Mouse (Mus musculus) right cerebral cortex, postnatal 14 days (tissue): Measurements from ENCODE around the gene Denr.

Experiments
- DNase-seq: peaks from one replicate; pipeline ENCODE4 v3.0.0; 2022

Denr gene

GRCm38 (mm10) chr5:123914852-123915251, 7.9 kb downstream of the Denr start:
- no peak for DNase-seq

DNA sequence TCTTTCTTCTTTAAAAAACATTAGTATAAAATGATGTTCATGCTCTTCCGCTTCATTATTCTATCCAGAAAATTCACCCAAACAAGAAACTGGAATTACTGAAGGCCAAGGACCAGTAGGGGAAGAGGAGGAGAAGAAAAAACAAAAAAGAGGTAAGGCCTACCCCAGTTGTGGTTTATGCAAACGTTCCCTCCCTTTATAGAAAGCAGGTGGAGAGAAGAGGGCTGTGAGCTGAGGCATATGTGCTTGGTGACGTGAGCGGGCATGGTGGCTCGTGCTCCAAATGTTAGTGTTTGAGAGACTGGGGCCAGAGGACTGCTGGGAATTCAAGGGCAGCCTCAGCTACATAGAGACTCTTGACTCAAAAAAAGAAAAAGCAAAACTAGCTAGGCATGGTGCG, 15.1 kb downstream of the Denr start:
- DNase-seq = no peak

- DNase-seq = no peak
Observed at GRCm38 (mm10) chr5:123927118-123927517, 20.1 kb downstream of the Denr start, which contains the start of gene Gm43518. Gm43518 (plus strand) TSS chr5:123927418.

- peak; percentile 95 for DNase-seq
Observed at GRCm38 (mm10) chr5:123930508-123930989, 23.6 kb downstream of the Denr start, which contains the start of gene Ccdc62. Ccdc62 (plus strand) TSS chr5:123930679.

GRCm38 (mm10) chr5:123931131-123931530, 24.2 kb downstream of the Denr start:
- no peak for DNase-seq

- DNase-seq = no peak
Observed at GRCm38 (mm10) chr5:123932927-123933326, 26.0 kb downstream of the Denr start.

GRCm38 (mm10) chr5:123933556-123933955, 26.6 kb downstream of the Denr start:
- no peak for DNase-seq

- DNase-seq = no peak
Observed at GRCm38 (mm10) chr5:123933957-123934591, 27.1 kb downstream of the Denr start.

DNA sequence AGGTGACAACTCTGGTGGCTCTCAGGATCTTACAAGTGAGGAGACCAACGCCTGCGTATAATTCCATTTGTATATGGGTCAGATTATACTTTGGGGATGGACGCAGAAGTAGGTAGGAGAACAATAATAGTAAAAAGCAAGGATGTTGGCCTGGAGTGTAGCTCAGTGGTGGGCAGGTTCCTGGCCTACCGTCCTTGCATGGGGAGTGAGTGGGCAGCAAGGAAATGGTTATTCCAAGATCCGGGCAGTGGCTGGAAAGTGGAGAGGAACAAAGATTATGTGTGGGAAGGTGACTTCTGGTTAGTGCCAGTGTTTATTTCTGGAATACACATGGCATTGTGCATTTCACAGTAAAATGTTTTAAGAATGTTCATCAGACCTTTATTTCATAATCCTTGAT, 29.0 kb downstream of the Denr start:
- DNase-seq = no peak

DNA sequence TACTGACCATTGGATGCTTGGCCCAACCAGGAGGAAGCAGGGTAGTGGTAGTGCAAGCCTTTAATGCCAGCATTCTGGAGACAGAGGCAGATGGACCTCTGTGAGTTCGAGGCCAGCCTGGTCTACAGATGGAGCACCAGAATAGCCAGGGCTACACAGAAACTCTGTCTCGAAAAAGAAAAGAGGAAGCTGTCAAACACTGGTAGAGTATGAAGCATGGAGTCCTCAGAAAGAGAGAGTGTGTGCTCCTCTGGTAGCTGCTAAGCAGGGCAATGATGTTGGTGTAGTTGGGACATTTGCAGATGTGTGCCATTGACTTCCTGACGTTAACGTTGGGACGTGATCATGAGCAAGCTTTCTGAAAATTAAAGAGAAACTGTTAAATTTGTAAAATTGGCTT, 31.5 kb downstream of the Denr start:
- no peak for DNase-seq

- no peak for DNase-seq
Observed at GRCm38 (mm10) chr5:123946546-123946945, 39.6 kb downstream of the Denr start.

DNA sequence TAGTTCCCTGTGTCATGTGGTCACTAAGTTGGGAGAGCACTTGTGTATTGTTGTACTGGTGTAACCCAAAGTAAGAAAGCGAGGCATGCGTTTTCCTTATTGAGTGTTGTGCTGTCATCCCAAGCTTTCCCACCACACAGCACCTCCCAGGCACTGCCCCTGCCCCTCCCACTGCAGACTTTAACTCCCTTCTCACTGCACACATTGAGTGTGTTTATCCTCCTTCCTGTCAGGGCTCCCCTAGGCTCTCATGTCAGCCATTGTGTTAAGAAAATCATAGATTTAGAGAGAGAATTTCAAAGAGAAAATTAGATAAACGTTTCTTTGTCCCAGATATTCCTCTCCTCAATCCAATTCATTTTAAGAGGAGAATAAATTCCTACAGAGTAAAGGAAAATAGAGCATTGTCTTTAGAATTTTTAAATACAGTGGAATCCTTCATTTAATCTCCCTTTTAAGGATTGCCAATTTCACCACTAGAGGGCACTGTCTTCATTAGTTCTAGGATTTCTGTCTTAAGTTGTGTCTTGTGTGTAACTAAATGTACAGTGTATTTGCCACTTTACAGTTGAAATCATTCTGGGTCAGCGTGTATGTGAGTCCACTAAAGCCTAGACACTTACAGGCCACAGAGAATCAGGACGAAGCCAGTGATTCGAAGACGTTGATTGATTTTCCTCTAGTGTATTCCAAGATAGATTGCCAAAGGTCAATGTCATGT, 40.2 kb downstream of the Denr start:
- DNase-seq = no peak

DNA sequence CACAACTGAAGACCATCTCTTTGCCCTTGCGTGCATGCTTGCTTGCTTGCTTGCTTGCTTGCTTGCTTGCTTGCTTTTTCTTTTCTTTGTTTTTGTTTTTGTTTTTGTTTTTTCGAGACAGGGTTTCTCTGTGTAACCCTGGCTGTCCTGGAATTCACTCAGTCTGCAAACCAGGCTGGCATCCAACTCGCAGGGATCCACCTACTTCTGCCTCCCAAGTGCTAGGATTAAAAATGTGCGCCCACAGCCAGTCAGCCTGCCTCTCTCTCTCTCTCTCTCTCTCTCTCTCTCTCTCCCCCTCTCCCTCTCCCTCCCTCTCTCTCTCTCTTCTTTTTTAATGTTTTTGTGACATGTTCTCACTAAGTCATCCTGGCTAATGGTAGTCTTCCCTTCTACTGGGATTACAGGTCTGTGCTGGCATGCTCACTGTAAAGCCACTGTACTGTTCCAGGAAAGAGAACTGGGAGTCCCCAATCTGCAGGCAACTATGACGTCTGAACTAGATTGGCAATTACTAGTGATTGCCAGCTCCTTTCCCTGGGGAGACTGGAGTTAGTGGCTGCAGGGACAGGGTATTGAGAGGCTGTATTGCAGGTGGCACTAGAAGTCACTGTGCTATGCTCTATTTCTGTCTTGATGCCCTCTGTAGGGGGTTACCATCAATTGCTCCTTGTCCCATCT, 45.5 kb downstream of the Denr start:
- DNase-seq = peak; percentile 27

- DNase-seq = no peak
Observed at GRCm38 (mm10) chr5:123957213-123957612, 50.2 kb downstream of the Denr start.

- DNase-seq = no peak
Observed at GRCm38 (mm10) chr5:123959018-123959417, 52.0 kb downstream of the Denr start.

- no peak for DNase-seq
Observed at GRCm38 (mm10) chr5:123960129-123960528, 53.2 kb downstream of the Denr start.

GRCm38 (mm10) chr5:123961046-123961445, 54.1 kb downstream of the Denr start:
- peak; percentile 31 for DNase-seq

GRCm38 (mm10) chr5:123964208-123964607, 57.2 kb downstream of the Denr start:
- DNase-seq = no peak

DNA sequence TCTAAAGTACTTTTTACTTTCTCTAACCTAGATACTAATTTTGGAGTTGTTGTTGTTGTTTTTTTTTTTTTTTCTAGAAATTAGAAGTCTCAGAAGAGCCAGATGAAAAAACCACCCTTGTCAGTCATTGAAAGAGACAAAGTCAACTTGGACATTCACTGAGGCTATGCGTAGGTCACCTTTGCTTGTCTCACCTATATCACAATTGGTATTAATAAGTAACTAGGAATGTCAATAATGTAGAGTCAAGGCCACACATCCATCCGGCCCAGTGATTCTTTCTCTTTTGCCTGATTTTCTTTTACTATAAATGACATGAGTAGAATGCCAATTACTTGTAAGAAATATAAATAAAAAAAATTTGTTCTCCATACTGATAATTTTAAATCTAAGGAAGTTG, 59.8 kb downstream of the Denr start:
- no peak for DNase-seq

DNA sequence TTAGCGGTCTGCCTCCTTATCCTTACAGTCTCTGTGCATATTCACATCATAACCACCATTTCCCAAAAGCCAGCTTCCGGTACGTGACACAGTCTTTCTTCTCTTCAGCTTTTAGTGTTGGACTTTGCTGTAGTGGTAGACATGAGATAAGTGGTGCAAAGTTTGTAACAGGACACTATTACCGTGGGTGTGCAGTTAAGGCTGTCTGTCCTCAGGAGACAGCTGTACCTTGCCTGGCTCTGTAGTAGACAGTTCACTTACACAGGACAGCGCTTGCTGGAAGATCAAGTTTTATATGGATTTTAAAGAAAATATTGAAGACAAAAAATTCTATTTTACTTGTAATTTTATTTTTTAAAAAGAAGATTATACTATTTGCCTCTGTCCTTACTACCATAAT, 61.5 kb downstream of the Denr start:
- DNase-seq = no peak

GRCm38 (mm10) chr5:123969216-123969615, 62.2 kb downstream of the Denr start:
- no peak for DNase-seq

DNA sequence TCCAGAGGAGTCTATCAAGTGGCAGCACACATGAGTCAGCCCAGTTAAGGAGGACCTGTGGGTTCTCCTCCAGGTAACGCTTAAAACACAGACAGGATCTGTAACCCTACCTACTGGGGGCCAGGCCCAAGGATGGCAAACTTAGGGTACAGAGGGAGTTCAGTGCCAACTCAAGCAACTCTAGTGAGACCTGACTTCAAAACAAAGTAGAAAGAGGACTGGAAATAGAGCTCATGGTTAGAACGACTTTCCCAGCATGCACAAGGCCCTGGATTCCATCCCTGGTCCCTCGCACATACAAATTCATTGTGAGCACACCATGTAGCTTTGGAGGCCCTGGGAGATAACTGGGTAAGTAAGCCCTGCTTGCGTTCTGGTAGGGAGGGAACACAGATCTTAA, 63.6 kb downstream of the Denr start:
- DNase-seq = no peak

DNA sequence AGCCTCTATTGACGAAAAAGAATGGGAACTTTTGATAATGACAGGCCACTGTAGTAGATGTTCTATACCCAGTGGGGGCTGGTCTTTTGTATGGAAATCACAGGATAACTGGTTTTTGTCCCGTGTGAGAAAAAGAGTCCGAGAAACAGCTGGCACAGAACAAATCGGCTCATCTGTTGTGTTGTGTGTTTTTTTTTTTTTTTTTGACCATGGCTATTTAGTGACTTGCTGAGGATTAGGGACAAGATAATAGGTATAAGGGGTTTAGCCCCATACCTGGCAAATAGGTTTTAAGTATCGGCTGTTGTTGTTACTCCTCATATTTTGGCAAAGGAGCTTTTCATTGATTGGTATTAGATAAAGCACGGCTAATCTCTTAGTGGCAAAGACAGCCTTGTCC, 65.5 kb downstream of the Denr start:
- DNase-seq = no peak
